Mouse (Mus musculus): ENCODE measurements around the gene Nrxn3. TPM values are rescaled to one million over a fixed set of nuclear protein-coding genes. Genes with fewer than 3 reads are reported as not detected.

Gene Nrxn3
- polyA plus RNA-seq, 1 experiment, result 0.09 TPM

DNA sequence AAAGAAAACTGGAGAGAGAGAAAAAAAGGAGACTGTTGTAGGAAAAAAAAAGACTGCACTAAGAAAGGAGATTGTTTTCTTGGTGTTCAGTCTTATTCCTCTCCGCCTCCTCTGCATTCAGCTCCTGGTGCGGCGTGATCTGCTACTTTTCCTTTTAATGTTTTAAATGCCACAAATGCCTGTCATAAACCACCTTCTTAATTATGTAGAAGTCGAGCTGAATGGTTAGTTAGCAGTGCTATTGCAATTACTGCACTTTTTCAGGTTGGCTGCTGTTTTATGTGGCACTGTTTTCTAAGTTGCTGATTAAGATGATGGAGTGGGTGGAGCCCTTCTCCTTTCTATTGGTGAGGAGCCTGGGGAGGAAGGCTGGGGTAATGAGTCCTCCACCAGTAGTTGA, 1131.7 kb downstream of the Nrxn3 start:
- Histone ChIP-seq H3K36me3 (replicated peaks; ENCODE audit: low read length) (no peaks in the 10 kb centered on the region), H3K9me3 (no peaks in the 10 kb centered on the region; the same call in 1 of the 2 replicates)

DNA sequence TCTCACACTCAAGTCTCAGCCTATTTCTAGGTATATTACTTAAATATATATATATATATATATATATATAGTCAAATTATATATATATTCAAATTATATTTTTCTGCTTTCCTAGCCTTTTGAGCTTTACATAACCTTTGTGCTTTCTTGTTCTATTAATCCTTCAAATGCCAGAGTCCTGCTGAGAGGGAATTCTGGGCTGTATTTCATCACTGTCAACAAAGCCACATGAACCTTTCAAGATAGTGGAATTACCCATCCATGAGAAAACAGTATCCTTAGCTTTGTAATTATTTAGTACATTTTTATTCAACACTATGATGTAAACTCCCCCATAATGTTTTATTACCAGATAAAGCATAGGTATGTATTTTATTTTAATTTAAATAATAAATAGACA, 1144.4 kb downstream of the Nrxn3 start:
- Histone ChIP-seq H3K4me1 (no peaks in the 10 kb centered on the region), H3K36me3 (replicated peaks; ENCODE audit: low read length) (no peaks in the 10 kb centered on the region), H3K9me3 (no peaks in the 10 kb centered on the region), H3K4me3 (replicated peaks) (no peak overlapping the region), H3K27me3 (replicated peaks) (no peaks in the 10 kb centered on the region)
- TF ChIP-seq FLI1 (IDR thresholded peaks at IDR 0.05; ENCODE audit: low read length) (no peak), GATA1 (IDR thresholded peaks at IDR 0.05; ENCODE audit: borderline replicate concordance, low read length) (no peak)

More for the DNA sequence above, 1131.7 kb downstream of the Nrxn3 start:
- H3K27me3 ChIP-seq (replicated peaks), result no peaks in the 10 kb centered on the region
- TF ChIP-seq FLI1 (IDR thresholded peaks at IDR 0.05; ENCODE audit: low read length) (no peak), GATA1 (IDR thresholded peaks at IDR 0.05; ENCODE audit: borderline replicate concordance, low read length) (no peak)
- H3K4me3 ChIP-seq (replicated peaks), result no peak overlapping the region
- no peaks in the 10 kb centered on the region for H3K4me1 ChIP-seq

DNA sequence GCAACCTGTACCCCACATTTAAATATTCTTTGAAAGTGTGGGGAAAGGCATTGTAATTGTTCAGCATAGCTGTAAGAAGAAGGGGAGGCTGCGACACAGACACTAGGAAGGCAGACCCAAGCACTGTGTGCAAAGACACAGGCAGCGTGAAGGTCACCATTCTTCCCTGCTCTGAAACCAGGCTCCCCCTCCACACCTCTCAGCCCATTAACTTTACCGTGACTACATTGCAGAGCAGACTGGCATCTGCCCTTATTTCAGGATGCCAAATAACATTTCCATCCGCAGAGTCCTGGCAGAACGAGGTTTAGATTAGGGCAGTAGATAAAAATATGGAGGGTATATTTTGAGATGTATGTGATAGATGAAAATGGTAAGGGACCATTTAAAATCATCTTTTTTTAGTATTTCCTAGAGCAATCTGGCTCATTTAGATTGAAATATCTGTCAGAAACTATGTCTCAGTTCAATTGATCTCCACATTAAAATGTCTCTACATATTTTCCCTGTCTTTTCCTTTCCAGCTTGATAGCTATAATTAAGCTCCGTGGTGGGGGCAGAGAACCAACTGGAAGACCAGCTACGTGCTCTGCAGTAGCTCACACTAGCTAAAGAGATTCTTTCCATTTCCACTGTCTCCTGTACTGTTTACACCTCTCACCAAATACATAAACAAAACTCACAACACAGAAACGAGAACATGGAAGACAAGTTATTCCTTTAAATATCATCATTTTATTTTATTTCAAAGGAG, 1160.1 kb downstream of the Nrxn3 start:
- Histone ChIP-seq H3K4me1 (no peaks in the 10 kb centered on the region), H3K4me3 (replicated peaks) (no peak overlapping the region), H3K27me3 (replicated peaks) (no peaks in the 10 kb centered on the region), H3K36me3 (replicated peaks; ENCODE audit: low read length) (no peaks in the 10 kb centered on the region), H3K9me3 (no peaks in the 10 kb centered on the region)
- no peak for TF ChIP-seq GATA1 (IDR thresholded peaks at IDR 0.05; ENCODE audit: borderline replicate concordance, low read length)
- no peak for TF ChIP-seq FLI1 (IDR thresholded peaks at IDR 0.05; ENCODE audit: low read length)

DNA sequence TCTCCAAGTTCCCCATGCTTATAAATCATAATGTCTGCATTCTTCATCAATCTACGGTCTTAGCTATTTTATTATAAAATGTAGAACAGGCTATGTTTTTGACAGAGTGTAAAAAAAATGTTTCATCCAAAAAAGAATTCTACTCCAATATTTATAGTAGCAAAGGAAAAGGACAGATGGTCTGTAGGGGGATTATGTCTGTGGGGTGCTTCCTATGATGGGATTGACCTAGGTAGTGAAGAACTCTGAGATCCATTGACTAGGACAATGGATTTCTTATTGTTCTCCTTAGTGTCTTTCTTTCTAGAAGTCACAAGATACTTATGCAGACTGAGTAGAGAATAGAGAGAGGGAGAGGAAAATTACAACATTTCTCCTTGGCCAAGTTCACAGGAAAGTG, 1161.9 kb downstream of the Nrxn3 start:
- Histone ChIP-seq H3K36me3 (replicated peaks; ENCODE audit: low read length) (no peaks in the 10 kb centered on the region), H3K27me3 (replicated peaks) (no peaks in the 10 kb centered on the region), H3K4me3 (replicated peaks) (no peak overlapping the region), H3K9me3 (no peaks in the 10 kb centered on the region), H3K4me1 (no peaks in the 10 kb centered on the region)
- TF ChIP-seq FLI1 (IDR thresholded peaks at IDR 0.05; ENCODE audit: low read length), result no peak
- no peak for TF ChIP-seq GATA1 (IDR thresholded peaks at IDR 0.05; ENCODE audit: borderline replicate concordance, low read length)

DNA sequence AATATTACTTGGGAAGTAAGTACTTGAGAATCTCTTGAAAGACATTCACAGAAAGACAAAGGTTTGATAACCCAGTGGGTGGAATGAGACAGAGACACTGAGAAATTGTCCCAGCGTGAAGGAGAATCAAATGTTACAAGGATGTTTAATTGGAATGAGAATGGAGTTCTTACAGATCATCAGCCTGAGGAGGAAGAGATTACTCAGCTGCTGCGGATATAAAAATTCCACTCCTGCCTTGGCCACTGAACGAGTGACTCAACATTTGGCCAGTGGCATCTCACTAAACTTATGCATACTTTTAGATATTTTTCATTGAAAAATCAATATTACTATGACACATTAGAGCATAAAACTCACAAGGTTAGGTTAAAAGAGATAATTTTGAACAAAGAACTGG, 1166.0 kb downstream of the Nrxn3 start:
- Histone ChIP-seq H3K4me1 (no peaks in the 10 kb centered on the region), H3K4me3 (replicated peaks) (no peak overlapping the region), H3K36me3 (replicated peaks; ENCODE audit: low read length) (no peaks in the 10 kb centered on the region), H3K9me3 (no peaks in the 10 kb centered on the region), H3K27me3 (replicated peaks) (no peaks in the 10 kb centered on the region)
- TF ChIP-seq GATA1 (IDR thresholded peaks at IDR 0.05; ENCODE audit: borderline replicate concordance, low read length) (no peak), FLI1 (IDR thresholded peaks at IDR 0.05; ENCODE audit: low read length) (no peak)

DNA sequence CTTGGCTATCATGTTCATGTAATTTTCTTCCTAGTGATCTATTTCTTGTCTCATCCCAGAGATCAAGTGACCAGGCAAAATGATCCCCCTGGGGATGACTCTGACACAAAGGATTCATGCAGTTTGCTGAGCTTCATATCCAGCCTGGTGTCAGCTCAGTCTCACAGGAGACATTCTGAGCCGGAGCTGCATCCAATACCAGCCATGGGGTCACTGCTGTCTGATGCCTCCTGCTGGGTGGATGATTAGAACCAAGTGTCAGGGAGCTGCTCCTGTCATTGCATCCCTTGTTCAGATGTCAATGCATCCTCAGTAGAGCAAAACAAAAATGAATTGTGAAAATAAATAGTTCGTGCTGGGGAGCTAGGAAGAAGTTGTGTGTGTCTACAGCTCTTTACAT, 1174.2 kb downstream of the Nrxn3 start:
- Histone ChIP-seq H3K9me3 (no peaks in the 10 kb centered on the region), H3K36me3 (replicated peaks; ENCODE audit: low read length) (no peaks in the 10 kb centered on the region), H3K4me1 (no peaks in the 10 kb centered on the region), H3K27me3 (replicated peaks) (no peaks in the 10 kb centered on the region), H3K4me3 (replicated peaks) (no peak overlapping the region)
- no peak for TF ChIP-seq GATA1 (IDR thresholded peaks at IDR 0.05; ENCODE audit: borderline replicate concordance, low read length)
- TF ChIP-seq FLI1 (IDR thresholded peaks at IDR 0.05; ENCODE audit: low read length), result no peak

DNA sequence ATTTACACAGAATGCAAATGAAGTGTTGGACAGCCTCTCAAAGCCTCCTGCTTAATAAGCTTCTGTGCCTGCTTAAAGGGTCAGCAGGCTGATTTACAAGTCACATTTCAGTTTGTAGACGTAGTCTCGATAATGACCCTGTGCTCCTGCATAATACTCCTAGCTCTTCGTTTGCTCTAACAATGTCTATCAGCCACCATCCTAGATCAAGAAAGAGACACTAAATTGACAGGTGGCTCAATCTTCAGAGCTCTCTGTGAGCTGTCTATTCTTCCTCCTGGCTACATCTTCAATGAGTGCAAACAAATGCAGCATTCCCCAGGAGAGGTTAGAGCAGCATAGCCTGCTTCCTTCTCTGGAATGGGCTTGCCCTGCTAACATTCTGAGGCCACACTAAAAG, 1186.9 kb downstream of the Nrxn3 start:
- H3K4me1 ChIP-seq, result no peaks in the 10 kb centered on the region
- TF ChIP-seq FLI1 (IDR thresholded peaks at IDR 0.05; ENCODE audit: low read length), result no peak
- TF ChIP-seq GATA1 (IDR thresholded peaks at IDR 0.05; ENCODE audit: borderline replicate concordance, low read length), result no peak
- H3K27me3 ChIP-seq (replicated peaks), result no peaks in the 10 kb centered on the region
- no peaks in the 10 kb centered on the region for H3K36me3 ChIP-seq (replicated peaks; ENCODE audit: low read length)
- no peaks in the 10 kb centered on the region for H3K9me3 ChIP-seq
- no peak overlapping the region for H3K4me3 ChIP-seq (replicated peaks)

DNA sequence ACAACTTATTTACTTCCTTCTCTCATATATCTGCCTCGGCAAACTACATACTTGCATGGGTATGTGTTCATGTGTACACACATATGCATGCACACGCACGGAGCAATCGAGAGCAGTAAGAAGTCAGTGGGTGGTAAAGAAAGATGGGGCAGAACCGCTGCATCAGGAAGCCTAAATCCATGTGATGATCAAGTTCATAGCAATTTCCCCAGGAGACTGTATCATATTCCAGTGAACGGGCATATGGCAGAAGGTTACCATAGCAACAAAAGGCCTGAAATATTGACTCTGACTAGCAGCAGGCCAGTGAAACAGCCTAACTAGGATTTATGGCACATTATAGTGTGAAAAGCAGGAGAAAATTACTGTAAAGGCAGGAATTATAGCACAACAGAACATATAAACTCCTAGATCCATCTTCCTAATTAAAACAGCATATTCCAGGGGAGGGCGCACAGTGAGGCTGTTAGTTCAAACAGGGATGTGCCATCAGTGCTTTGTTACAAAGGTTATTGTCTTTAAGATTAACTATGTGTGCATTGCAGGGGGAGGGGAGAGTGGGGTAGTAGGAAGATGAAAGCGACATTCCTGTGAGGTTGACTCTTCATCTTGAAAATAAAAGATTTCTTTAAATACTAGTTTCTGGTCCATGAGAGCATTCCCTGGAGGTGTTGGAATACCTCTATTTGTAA, 1195.6 kb downstream of the Nrxn3 start:
- TF ChIP-seq GATA1 (IDR thresholded peaks at IDR 0.05; ENCODE audit: borderline replicate concordance, low read length), result no peak
- Histone ChIP-seq H3K4me3 (replicated peaks) (no peak overlapping the region), H3K27me3 (replicated peaks) (no peaks in the 10 kb centered on the region), H3K4me1 (no peaks in the 10 kb centered on the region), H3K36me3 (replicated peaks; ENCODE audit: low read length) (no peaks in the 10 kb centered on the region), H3K9me3 (no peaks in the 10 kb centered on the region)

DNA sequence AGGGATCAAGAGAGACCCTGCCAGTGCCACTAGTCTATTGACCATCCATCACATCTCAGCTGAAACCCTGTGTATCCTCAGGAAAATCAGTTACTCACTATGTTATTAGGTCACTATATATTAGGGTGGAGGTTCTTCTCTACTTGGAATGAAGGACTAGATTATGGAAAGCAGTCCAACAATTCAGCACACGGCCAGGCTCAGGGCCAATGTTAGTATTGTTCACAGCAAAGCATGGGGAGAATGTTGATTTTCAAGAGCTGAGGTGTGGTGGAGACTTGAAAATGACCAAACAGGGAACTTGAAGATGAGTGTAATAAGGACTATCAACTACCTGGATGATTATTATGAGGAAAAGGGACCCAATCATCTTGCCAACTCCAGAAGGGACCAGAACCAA, 1209.7 kb downstream of the Nrxn3 start:
- no peak for TF ChIP-seq FLI1 (IDR thresholded peaks at IDR 0.05; ENCODE audit: low read length)
- H3K4me3 ChIP-seq (replicated peaks), result no peak overlapping the region
- H3K27me3 ChIP-seq (replicated peaks), result no peaks in the 10 kb centered on the region
- H3K36me3 ChIP-seq (replicated peaks; ENCODE audit: low read length), result no peaks in the 10 kb centered on the region
- H3K9me3 ChIP-seq, result no peaks in the 10 kb centered on the region
- H3K4me1 ChIP-seq, result no peaks in the 10 kb centered on the region

DNA sequence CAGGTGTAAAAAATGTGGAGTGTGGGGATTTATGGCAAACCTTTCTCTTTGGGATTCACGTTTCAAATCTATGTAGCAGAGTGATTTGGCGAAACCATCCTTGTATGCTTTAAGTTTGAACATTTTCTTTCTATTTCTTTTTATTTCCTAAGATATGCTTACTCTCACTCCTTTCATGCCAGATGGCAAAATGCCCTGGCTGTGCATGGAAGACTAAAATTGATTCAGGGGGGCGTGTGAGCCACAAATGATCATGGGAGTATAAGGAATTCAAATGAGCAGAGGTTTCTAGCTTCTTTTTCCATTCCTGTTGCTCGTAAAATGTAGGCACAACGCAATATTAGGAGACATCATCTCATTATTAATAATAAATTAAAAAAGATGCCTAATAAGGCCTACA, 1211.0 kb downstream of the Nrxn3 start:
- no peak overlapping the region for H3K4me3 ChIP-seq (replicated peaks)
- H3K9me3 ChIP-seq, result no peaks in the 10 kb centered on the region
- TF ChIP-seq FLI1 (IDR thresholded peaks at IDR 0.05; ENCODE audit: low read length) (no peak), GATA1 (IDR thresholded peaks at IDR 0.05; ENCODE audit: borderline replicate concordance, low read length) (no peak)
- no peaks in the 10 kb centered on the region for H3K36me3 ChIP-seq (replicated peaks; ENCODE audit: low read length)
- no peaks in the 10 kb centered on the region for H3K4me1 ChIP-seq
- no peaks in the 10 kb centered on the region for H3K27me3 ChIP-seq (replicated peaks)
